Mouse (Mus musculus) heart, embryonic 10.5 days (tissue): ENCODE data around the gene Cnot10. TPM values are rescaled to one million over a fixed set of nuclear protein-coding genes. Genes with fewer than 3 reads are reported as not detected.
A peak's percentile ranks its signal among the peaks of the same experiment; 100 is the strongest.

ENCODE experiments used
- DNase-seq: peaks from one replicate; pipeline ENCODE4 v3.0.0-alpha.2; 2017; ENCODE audit warnings: low spot score
- H3K27ac ChIP-seq: fragments of 300-500 bp; sonication (generic); 2 replicates; pipeline ENCODE4 v1.5.1; 2016; ENCODE audit warnings: mild to moderate bottlenecking
- H3K27me3 ChIP-seq: fragments of 300-500 bp; sonication (generic); 2 replicates; pipeline ENCODE4 v1.6.1; 2016; ENCODE audit warnings: mild to moderate bottlenecking; ENCODE audit not compliant: poor library complexity, insufficient read depth, severe bottlenecking
- H3K36me3 ChIP-seq: fragments of 300-500 bp; sonication (generic); 2 replicates; pipeline ENCODE4 v1.6.1; 2016; ENCODE audit warnings: mild to moderate bottlenecking, moderate library complexity
- H3K4me1 ChIP-seq: fragments of 300-500 bp; sonication (generic); 2 replicates; pipeline ENCODE4 v1.6.1; 2016; ENCODE audit warnings: mild to moderate bottlenecking
- H3K4me3 ChIP-seq: fragments of 300-500 bp; sonication (generic); 2 replicates; pipeline ENCODE4 v1.5.1; 2016; ENCODE audit warnings: mild to moderate bottlenecking, moderate library complexity
- H3K9me3 ChIP-seq: fragments of 300-500 bp; sonication (generic); 2 replicates; pipeline ENCODE4 v1.6.1; 2016; ENCODE audit warnings: mild to moderate bottlenecking, moderate library complexity
- WGBS: fragments of 180-500 bp; shearing (Covaris S2); methylation state at CpG from one replicate; pipeline ENCODE4 v1.1.7; 2016; 5-methylcytosine and 5-hydroxymethylcytosine counted together
- polyA plus RNA-seq: library from polyadenylated mRNA; unstranded; fragments of >200 nt; fragmentation: Nextera tagmentation; extraction: Ambion mirVana; gene quantifications from 2 replicates; pipeline ENCODE4 v1.2.1, GENCODE M21; 2016

Cnot10 gene
- polyA plus RNA-seq, 1 experiment from 2014 or later = 53.3 TPM

DNA sequence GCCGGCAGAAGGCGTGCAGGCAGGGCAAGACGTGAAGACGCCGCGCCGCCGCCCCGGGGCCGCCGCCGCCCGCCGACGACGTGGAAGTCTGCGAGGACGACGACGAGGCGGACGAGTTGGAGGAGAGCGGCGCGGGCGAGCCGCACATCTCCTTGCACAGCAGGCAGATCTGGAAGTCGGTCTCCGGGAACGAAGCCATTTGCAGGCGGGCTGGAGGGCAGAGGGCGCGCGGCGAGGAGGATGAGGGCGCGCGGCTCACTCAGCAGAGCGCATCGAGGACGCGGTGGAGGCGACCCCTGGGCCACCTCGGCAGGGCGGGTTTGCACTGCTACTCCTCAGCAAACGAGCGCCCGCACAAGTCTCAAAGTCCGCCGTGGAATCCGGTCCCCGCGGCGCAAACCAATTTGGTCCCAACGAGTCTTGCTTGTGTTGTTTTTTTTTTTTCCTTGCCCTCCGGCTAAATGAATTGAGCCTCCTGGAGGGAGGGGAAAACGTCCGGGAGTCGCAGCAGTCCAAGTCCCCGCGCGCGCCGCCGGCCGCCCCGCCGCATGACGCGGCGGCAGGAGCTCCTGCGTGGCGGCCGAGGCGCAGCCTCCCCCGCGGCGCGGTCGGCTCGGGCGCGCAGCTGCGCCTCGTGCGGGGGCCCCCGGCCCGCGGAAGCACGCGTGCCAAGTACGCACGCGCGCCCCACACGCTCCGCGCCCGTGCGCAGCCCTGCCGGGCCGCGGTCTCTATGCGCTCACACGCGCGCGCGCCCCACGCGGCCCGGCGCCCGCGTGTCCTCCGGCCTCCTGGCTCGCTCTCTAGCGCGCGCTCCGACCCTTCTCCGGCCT is 76.8 kb downstream of the Cnot10 start:
- no peak for DNase-seq
- H3K9me3 ChIP-seq = no peaks in the 10 kb centered on the region
- peaks cover 38% of the 10 kb centered on the region for H3K4me1 ChIP-seq
- H3K27ac ChIP-seq = peak overlapping the region; percentile 95
- H3K36me3 ChIP-seq = no peaks in the 10 kb centered on the region
- peak overlapping the region; percentile 88 for H3K4me3 ChIP-seq
- H3K27me3 ChIP-seq = peaks cover 11% of the 10 kb centered on the region
- under 1% methylated on average over 116 of the region's 122 CpGs for WGBS

GRCm38 (mm10) chr9:114562031-114562918 is 77.7 kb downstream of the Cnot10 start:
- Histone ChIP-seq H3K27ac (peak overlapping the region; percentile 95), H3K9me3 (no peaks in the 10 kb centered on the region), H3K4me1 (peaks cover 44% of the 10 kb centered on the region), H3K4me3 (peak overlapping the region; percentile 88), H3K27me3 (peaks cover 11% of the 10 kb centered on the region), H3K36me3 (no peaks in the 10 kb centered on the region)
- under 1% methylated on average over 100 of the region's 101 CpGs for WGBS
- DNase-seq = no peak

DNA sequence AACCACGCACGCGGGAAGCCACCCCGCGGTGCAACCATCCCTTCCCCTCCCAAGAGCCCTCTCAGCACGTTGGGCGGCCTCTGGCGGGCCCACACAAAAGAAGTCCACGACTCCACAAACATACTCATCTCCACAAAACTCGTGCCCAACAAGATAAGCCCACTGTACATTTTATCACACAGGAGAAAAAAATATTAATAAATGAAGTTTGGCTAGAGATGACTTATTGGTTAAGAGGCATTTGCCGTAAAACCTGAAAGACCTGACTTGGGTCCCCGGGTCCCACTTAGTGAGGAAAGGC is 78.4 kb downstream of the Cnot10 start:
- H3K36me3 ChIP-seq = no peaks in the 10 kb centered on the region
- peak overlapping the region; percentile 88 for H3K4me3 ChIP-seq
- H3K4me1 ChIP-seq = peaks cover 51% of the 10 kb centered on the region
- peak overlapping the region; percentile 95 for H3K27ac ChIP-seq
- under 1% methylated on average over 12 of the region's 12 CpGs for WGBS
- no peak for DNase-seq
- no peaks in the 10 kb centered on the region for H3K9me3 ChIP-seq
- H3K27me3 ChIP-seq = peaks cover 11% of the 10 kb centered on the region

- Histone ChIP-seq H3K9me3 (no peaks in the 10 kb centered on the region), H3K27me3 (peaks cover 11% of the 10 kb centered on the region), H3K4me3 (peak overlapping the region; percentile 88), H3K36me3 (no peaks in the 10 kb centered on the region), H3K27ac (peak overlapping the region; percentile 95), H3K4me1 (peaks cover 57% of the 10 kb centered on the region)
- under 1% methylated on average over 36 of the region's 36 CpGs for WGBS
- no peak for DNase-seq
Observed at GRCm38 (mm10) chr9:114560771-114561670, 79.0 kb downstream of the Cnot10 start.

- Histone ChIP-seq H3K27ac (peak overlapping the region; percentile 95; the same call in 1 of the 2 replicates), H3K36me3 (no peaks in the 10 kb centered on the region), H3K27me3 (peaks cover 11% of the 10 kb centered on the region), H3K4me3 (peak overlapping the region; percentile 88), H3K9me3 (no peaks in the 10 kb centered on the region), H3K4me1 (peaks cover 63% of the 10 kb centered on the region)
- WGBS = 18% methylated on average over 7 of the region's 7 CpGs
- DNase-seq = no peak
Observed at GRCm38 (mm10) chr9:114560141-114560540, 79.8 kb downstream of the Cnot10 start.

DNA sequence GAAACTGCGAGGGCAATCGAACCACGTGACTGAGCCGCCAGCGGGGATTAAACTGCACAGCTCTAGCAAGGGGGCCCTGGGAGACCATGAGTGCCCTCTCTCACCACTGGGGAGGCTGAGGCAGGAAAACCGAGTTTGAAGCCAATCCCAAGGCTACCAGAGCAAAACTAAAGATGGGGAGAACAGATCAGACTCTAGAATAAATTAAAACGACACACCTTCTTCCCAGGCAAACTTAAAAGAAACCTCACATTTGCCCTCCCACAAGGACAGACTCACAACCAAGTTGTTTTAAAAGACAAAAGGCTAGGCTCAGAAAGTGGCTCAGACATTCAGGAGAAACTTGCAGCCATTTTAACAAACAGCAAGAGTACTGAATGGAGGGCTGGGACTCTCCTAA is 82.9 kb downstream of the Cnot10 start:
- no peaks in the 10 kb centered on the region for H3K36me3 ChIP-seq
- WGBS = 21% methylated on average over 7 of the region's 7 CpGs
- H3K4me1 ChIP-seq = peaks cover 76% of the 10 kb centered on the region
- H3K9me3 ChIP-seq = no peaks in the 10 kb centered on the region
- peaks cover under 1% of the 10 kb centered on the region; the same call in 1 of the 2 replicates for H3K27me3 ChIP-seq
- no peak overlapping the region; the same call in 1 of the 2 replicates for H3K27ac ChIP-seq
- DNase-seq = no peak
- H3K4me3 ChIP-seq = peak overlapping the region; percentile 34; the same call in 1 of the 2 replicates

- no peak overlapping the region; the same call in 1 of the 2 replicates for H3K27ac ChIP-seq
- 30% methylated on average over 10 of the region's 10 CpGs for WGBS
- H3K9me3 ChIP-seq = no peaks in the 10 kb centered on the region
- H3K4me1 ChIP-seq = peaks cover 75% of the 10 kb centered on the region
- DNase-seq = no peak
- no peaks in the 10 kb centered on the region for H3K36me3 ChIP-seq
- peak overlapping the region; percentile 34; the same call in 1 of the 2 replicates for H3K4me3 ChIP-seq
- H3K27me3 ChIP-seq = no peaks in the 10 kb centered on the region
Observed at GRCm38 (mm10) chr9:114556276-114556855, 83.6 kb downstream of the Cnot10 start.

DNA sequence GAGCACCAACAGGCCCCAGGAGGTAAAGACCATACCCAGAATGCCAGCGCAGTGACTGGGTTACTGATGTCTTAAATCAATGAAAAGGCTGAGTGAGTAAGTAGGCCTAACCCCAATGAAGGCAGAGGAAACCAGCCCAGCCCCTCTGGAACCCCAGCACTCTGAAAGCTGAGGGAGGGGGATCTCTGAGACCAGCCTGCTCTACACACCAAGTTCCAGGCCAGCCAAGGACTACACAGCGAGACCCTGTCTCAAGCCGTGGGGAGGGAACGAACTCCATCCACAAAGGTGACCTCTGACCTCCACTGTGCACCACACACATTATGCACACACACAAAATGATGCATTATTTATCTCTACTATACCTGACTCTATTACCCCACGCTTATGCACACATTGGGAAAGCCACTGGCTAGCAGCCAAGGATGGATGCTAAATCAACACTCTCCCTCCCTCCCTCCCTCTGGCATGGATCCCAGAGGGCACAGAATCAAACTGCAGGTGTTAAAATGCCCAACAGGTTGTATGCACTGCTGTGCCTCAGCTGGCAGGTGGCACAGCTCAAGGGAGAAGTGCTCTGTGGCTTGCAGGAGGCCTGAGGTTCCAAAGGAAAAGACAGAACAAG is 85.5 kb downstream of the Cnot10 start:
- whole genome bisulfite sequencing = 67% methylated on average over 5 of the region's 5 CpGs
- Histone ChIP-seq H3K9me3 (no peaks in the 10 kb centered on the region), H3K4me3 (no peak overlapping the region), H3K27me3 (no peaks in the 10 kb centered on the region), H3K27ac (peak overlapping the region; percentile 43; the same call in 1 of the 2 replicates), H3K36me3 (no peaks in the 10 kb centered on the region), H3K4me1 (peaks cover 73% of the 10 kb centered on the region)
- DNase-seq = no peak

DNA sequence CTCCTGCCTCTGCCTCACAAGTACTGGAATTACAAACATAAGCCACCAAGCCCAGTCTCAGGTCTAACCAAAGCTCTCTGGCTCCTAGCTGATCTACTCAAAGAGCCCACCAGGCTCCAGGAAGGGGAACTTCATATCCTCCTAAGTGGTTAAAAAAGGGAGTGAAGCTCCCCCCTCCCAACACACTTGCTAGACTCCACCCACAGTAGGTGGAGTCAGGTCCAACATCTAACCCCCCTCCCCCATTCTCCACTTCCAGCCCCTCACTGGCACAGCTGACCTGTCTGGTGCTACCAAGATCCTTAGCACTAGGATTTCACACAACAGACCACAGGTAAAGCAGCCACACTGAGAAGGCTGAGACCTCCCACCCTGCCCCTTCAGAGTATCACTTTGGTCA is 86.2 kb downstream of the Cnot10 start:
- no peak for DNase-seq
- peaks cover 73% of the 10 kb centered on the region for H3K4me1 ChIP-seq
- H3K9me3 ChIP-seq = no peaks in the 10 kb centered on the region
- no peaks in the 10 kb centered on the region for H3K36me3 ChIP-seq
- H3K4me3 ChIP-seq = no peak overlapping the region
- peak overlapping the region; percentile 43; the same call in 1 of the 2 replicates for H3K27ac ChIP-seq
- no peaks in the 10 kb centered on the region for H3K27me3 ChIP-seq

DNA sequence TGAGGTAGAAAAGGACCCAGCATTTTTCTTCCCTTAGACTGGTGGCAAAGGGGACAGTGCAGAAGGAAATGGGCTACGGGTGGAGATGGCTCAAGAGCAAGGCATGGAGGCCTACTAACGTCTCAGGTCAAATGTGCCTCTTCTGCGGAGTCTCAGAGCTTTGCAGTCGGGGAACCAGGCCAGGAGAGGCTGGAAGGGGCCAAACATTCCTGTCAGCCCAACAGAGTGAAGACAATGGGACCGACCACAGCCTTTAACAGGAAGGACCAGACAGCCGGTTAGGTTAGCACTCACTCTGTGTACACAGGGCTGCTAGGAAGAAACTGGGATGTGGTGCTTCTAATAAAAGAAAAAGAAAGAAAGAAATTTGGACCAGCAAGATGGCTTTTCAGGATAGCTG is 90.0 kb downstream of the Cnot10 start:
- 22% methylated on average over 6 of the region's 6 CpGs for WGBS
- Histone ChIP-seq H3K4me3 (no peak overlapping the region), H3K9me3 (no peaks in the 10 kb centered on the region), H3K27me3 (no peaks in the 10 kb centered on the region), H3K36me3 (no peaks in the 10 kb centered on the region), H3K27ac (peak overlapping the region; percentile 59), H3K4me1 (peaks cover 80% of the 10 kb centered on the region)
- DNase-seq = no peak

DNA sequence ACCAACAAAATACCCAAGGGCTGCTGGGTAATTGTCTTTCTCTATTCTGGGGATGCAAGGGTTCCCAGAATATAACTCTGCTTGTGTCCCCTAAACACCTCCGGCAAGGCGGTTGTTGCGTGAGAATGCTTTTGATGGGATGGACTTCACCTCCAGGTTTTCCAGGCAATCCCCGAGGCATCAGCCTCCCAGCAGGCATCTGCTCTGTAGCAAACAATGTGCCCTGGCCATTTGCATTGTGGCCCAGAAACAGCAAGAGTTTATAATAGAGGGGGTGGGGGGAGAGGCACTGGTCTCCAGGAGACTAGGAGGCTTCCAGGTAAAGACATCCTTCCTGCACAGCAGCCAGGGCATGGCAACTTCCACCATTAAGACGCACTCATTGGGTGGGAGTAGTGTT is 90.9 kb downstream of the Cnot10 start:
- H3K4me1 ChIP-seq = peaks cover 80% of the 10 kb centered on the region
- no peak overlapping the region for H3K4me3 ChIP-seq
- H3K27ac ChIP-seq = peak overlapping the region; percentile 42; the same call in 1 of the 2 replicates
- no peak for DNase-seq
- H3K9me3 ChIP-seq = no peaks in the 10 kb centered on the region
- H3K36me3 ChIP-seq = no peaks in the 10 kb centered on the region
- WGBS = 41% methylated on average over 5 of the region's 5 CpGs
- no peaks in the 10 kb centered on the region for H3K27me3 ChIP-seq

- DNase-seq = no peak
Observed at GRCm38 (mm10) chr9:114548496-114548895, 91.5 kb downstream of the Cnot10 start.

More at GRCm38 (mm10) chr9:114548496-114548895, 91.5 kb downstream of the Cnot10 start:
- Histone ChIP-seq H3K27me3 (no peaks in the 10 kb centered on the region), H3K4me3 (no peak overlapping the region), H3K36me3 (no peaks in the 10 kb centered on the region), H3K9me3 (no peaks in the 10 kb centered on the region), H3K4me1 (peaks cover 80% of the 10 kb centered on the region), H3K27ac (peak overlapping the region; percentile 76)
- 44% methylated on average over 4 of the region's 4 CpGs for whole genome bisulfite sequencing
